Mouse (Mus musculus) monocyte, adult 5-6 weeks (primary cell): ENCODE data around the gene Adamtsl5. TPM values are rescaled to one million over a fixed set of nuclear protein-coding genes. Genes with fewer than 3 reads are reported as not detected.

Experiments
- ATAC-seq: fragments of 153-309, 156-312 bp; replicated peaks from 2 replicates; pipeline ENCODE4 v1.8.0; 2017; ENCODE audit warnings: mild to moderate bottlenecking; ENCODE audit not compliant: low TSS enrichment, insufficient number of reproducible peaks, severe bottlenecking, poor library complexity, low FRiP score
- total RNA-seq: library from RNA; stranded (forward); fragments of 200-1000, 200-491, 200-594 nt; gene quantifications from 3 replicates; pipeline ENCODE4 v1.2.3, GENCODE M21; 2017

The Adamtsl5 gene
- total RNA-seq, 1 experiment from 2014 or later: not detected

- peak; percentile 96 for ATAC-seq
These were observed 27.9 kb upstream of the Adamtsl5 start for GRCm38 (mm10) chr10:80376160-80376559.

GRCm38 (mm10) chr10:80374063-80374462 lies 25.9 kb upstream of the Adamtsl5 start:
- ATAC-seq: no peak

GRCm38 (mm10) chr10:80372706-80373105 lies 24.5 kb upstream of the Adamtsl5 start:
- ATAC-seq: no peak

GRCm38 (mm10) chr10:80371983-80372382 lies 23.8 kb upstream of the Adamtsl5 start:
- ATAC-seq: no peak

GRCm38 (mm10) chr10:80371411-80371966 lies 23.3 kb upstream of the Adamtsl5 start:
- ATAC-seq: no peak

- ATAC-seq: no peak
These were observed 22.0 kb upstream of the Adamtsl5 start for GRCm38 (mm10) chr10:80369995-80370747.

- no peak for ATAC-seq
These were observed 20.2 kb upstream of the Adamtsl5 start for GRCm38 (mm10) chr10:80368392-80368791.

- ATAC-seq: no peak
These were observed 19.7 kb upstream of the Adamtsl5 start for GRCm38 (mm10) chr10:80367954-80368353.

GRCm38 (mm10) chr10:80365736-80366135 lies 17.5 kb upstream of the Adamtsl5 start:
- no peak for ATAC-seq

- ATAC-seq: no peak
These were observed 15.5 kb upstream of the Adamtsl5 start for GRCm38 (mm10) chr10:80363734-80364133.

- ATAC-seq: no peak
These were observed 9.9 kb upstream of the Adamtsl5 start for GRCm38 (mm10) chr10:80357994-80358639.

GRCm38 (mm10) chr10:80357336-80357735 lies 9.1 kb upstream of the Adamtsl5 start:
- ATAC-seq: no peak

- no peak for ATAC-seq
These were observed 8.5 kb upstream of the Adamtsl5 start for GRCm38 (mm10) chr10:80356737-80357136.

- ATAC-seq: no peak
These were observed 7.9 kb upstream of the Adamtsl5 start, which contains the start of gene Plk5 for GRCm38 (mm10) chr10:80356001-80356682. Plk5 (plus strand) TSS chr10:80356459.

GRCm38 (mm10) chr10:80355431-80355830 lies 7.2 kb upstream of the Adamtsl5 start:
- no peak for ATAC-seq

- ATAC-seq: no peak
These were observed 4.5 kb upstream of the Adamtsl5 start for GRCm38 (mm10) chr10:80352727-80353126.

GRCm38 (mm10) chr10:80351896-80352295 lies 3.7 kb upstream of the Adamtsl5 start:
- ATAC-seq: no peak

GRCm38 (mm10) chr10:80350292-80350691 lies 2.1 kb upstream of the Adamtsl5 start:
- ATAC-seq: peak; percentile 88

- ATAC-seq: no peak
These were observed 769 bp upstream of the Adamtsl5 start for GRCm38 (mm10) chr10:80348981-80349380.
